In the genomic region with DNA sequence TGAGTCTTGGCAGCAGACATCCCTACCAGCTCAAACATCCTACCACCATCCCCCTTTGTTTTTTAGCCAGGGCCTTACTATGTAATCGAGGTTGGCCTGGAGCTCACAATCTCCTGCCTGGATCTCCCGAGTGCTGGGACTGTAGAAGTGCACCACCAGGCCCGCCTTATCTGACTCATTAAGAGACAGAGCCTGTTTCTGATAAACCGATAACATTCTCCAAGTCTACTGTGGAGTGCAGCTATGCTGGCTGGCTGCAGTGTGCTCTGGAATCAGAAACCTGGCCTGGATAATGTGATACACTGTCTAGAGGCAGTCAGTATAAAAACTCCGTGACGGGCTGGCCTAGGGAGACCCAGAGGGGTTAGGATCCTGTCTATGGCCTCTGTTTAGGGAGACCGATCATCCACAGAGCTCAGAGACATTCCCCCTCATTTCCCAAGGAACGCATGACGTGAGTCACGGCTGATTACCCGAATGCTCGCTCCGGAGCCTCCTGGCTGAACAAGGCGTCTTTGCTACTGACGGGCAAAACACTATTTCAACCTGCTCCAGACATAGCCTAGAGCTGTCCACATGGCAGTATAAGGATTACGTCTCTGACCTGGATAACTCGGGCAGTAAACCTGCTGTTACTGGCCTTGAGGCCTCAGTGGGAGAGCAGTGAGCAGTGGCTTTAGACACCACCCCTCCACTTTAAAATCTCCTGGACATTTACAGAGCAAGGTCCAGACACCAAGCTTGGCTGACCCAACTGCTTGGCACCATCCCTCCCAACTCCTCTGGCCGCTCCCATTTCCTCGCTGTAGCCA, we compare ENCODE assay signal across 9 mouse cellular contexts. TPM values are rescaled to one million over a fixed set of nuclear protein-coding genes. Genes with fewer than 3 reads are reported as not detected.
DNase-seq lines count a peak whose midpoint lies in the region; ATAC-seq and TF ChIP-seq lines count a peak whose summit lies in the region.
"Had no signal": no experiment of that assay in that cellular context is flagged by ENCODE, and none has a peak within 500 bp of the region (broad histone marks: within the 10 kb centered on the region; RNA-seq: fewer than 3 reads in every experiment).

No protein-coding gene starts in this region.

- H3K27me3 ChIP-seq in midbrain, embryonic 13.5 days, result no peaks in the 10 kb centered on the region
- H3K27me3 ChIP-seq in midbrain, embryonic 16.5 days (ENCODE audit: control insufficient read depth, insufficient read depth, low read depth, low read length), result no peaks in the 10 kb centered on the region
- H3K27me3 ChIP-seq in small intestine, adult 2 months (ENCODE audit: control insufficient read depth, insufficient read depth, low read length), result no peaks in the 10 kb centered on the region
- H3K27me3 ChIP-seq: megakaryocyte, embryonic 14.5 days had no signal

- TF ChIP-seq POLR2A in small intestine, adult 2 months (IDR thresholded peaks at IDR 0.05; ENCODE audit: low read depth, low read length), result no peak

- no peak overlapping the region for H3K4me3 ChIP-seq in midbrain, embryonic 13.5 days (replicated peaks)
- H3K4me3 ChIP-seq in midbrain, embryonic 16.5 days (ENCODE audit: low read depth, low read length), result no peak overlapping the region
- no peak overlapping the region for H3K4me3 ChIP-seq in small intestine, adult 2 months (ENCODE audit: low read depth, low read length)
- H3K4me3 ChIP-seq: megakaryocyte, embryonic 14.5 days had no signal

- H3K9me3 ChIP-seq in midbrain, embryonic 13.5 days, result no peaks in the 10 kb centered on the region
- H3K9me3 ChIP-seq in midbrain, embryonic 16.5 days (replicated peaks; ENCODE audit: control insufficient read depth, low read length, poor library complexity, severe bottlenecking), result no peaks in the 10 kb centered on the region
- H3K9me3 ChIP-seq: megakaryocyte, embryonic 14.5 days had no signal

- no peaks in the 10 kb centered on the region for H3K36me3 ChIP-seq in midbrain, embryonic 13.5 days
- H3K36me3 ChIP-seq in midbrain, embryonic 16.5 days (ENCODE audit: control insufficient read depth, insufficient read depth, low read length), result no peaks in the 10 kb centered on the region
- H3K36me3 ChIP-seq in small intestine, adult 2 months (ENCODE audit: control insufficient read depth, insufficient read depth, low read length), result no peaks in the 10 kb centered on the region

- TF ChIP-seq CTCF in small intestine, adult 2 months (IDR thresholded peaks at IDR 0.05; ENCODE audit: extremely low read depth, insufficient read length, insufficient replicate concordance, low read depth, low read length), result no peak

- WGBS in midbrain, embryonic 13.5 days, result 56% methylated on average over 19 of the region's 19 CpGs
- 52% methylated on average over 19 of the region's 19 CpGs for WGBS in midbrain, embryonic 16.5 days
- WGBS in small intestine, adult 2 months, result 70% methylated on average over 19 of the region's 19 CpGs

- no peak overlapping the region for H3K9ac ChIP-seq in midbrain, embryonic 13.5 days (replicated peaks)
- H3K9ac ChIP-seq in midbrain, embryonic 16.5 days (ENCODE audit: low read depth, low read length), result no peak overlapping the region

- peak; percentile 27 for DNase-seq in embryo, embryonic 9.5 days (ENCODE audit: extremely low spot score)
- DNase-seq in kidney, adult 9 months, result peak; percentile 86
- DNase-seq in urinary bladder, postnatal 4 days (ENCODE audit: low spot score in 2 of 2), result no peak
- no peak for DNase-seq in layer of hippocampus, adult 8-10 months (ENCODE audit: low spot score in 2 of 2)

- peaks cover 73% of the 10 kb centered on the region for H3K4me1 ChIP-seq in midbrain, embryonic 13.5 days (replicated peaks)
- H3K4me1 ChIP-seq in midbrain, embryonic 16.5 days (ENCODE audit: control insufficient read depth, insufficient read depth, low read length), result peaks cover 29% of the 10 kb centered on the region
- peaks cover 52% of the 10 kb centered on the region for H3K4me1 ChIP-seq in small intestine, adult 2 months (ENCODE audit: control insufficient read depth, insufficient read depth, insufficient read length, low read length)

- no peak overlapping the region for H3K27ac ChIP-seq in midbrain, embryonic 13.5 days
- no peak overlapping the region for H3K27ac ChIP-seq in midbrain, embryonic 16.5 days (ENCODE audit: low read length)
- H3K27ac ChIP-seq in small intestine, adult 2 months (ENCODE audit: insufficient read depth, low read depth, low read length), result peak overlapping the region; percentile 24

- H3K4me2 ChIP-seq in midbrain, embryonic 13.5 days (replicated peaks), result no peak overlapping the region
- no peak overlapping the region for H3K4me2 ChIP-seq in midbrain, embryonic 16.5 days (ENCODE audit: low read length)

- ATAC-seq in midbrain, embryonic 13.5 days, result 0 out of 2 replicates have a peak, but pooled peaks have one; percentile 60
- no peak for ATAC-seq in midbrain, embryonic 16.5 days
- ATAC-seq in erythroblast, adult 5-6 weeks (replicated peaks; ENCODE audit: low FRiP score, poor library complexity, severe bottlenecking), result no peak

RNA-seq across cellular contexts. Expression of a gene that starts 11.8 kb away (rescaled TPM):
- 10.1 and 11.6 TPM in 2 replicates for polyA plus RNA-seq in midbrain, embryonic 13.5 days (2015; fragmentation: Nextera tagmentation; extraction: Ambion mirVana)
- 5.7 and 6.1 TPM in 2 replicates for polyA plus RNA-seq in midbrain, embryonic 16.5 days (2015; fragmentation: Nextera tagmentation; extraction: Ambion mirVana)
- 13.9 and 21.6 TPM in 2 replicates for polyA plus RNA-seq in small intestine, adult 2 months (2012; rRNA removed)
- total RNA-seq in erythroblast, adult 5-6 weeks (2015; ENCODE audit: low replicate concordance), result 3.5 and 14.6 TPM in 2 replicates
- 2.7 and 2.8 TPM in 2 replicates for total RNA-seq in erythroblast, adult 5-6 weeks (2017; ENCODE audit: low replicate concordance)
- 10 to 100 TPM; 48.8 to 57.3 (median 53.6) TPM for total RNA-seq in layer of hippocampus, adult 8-10 months (2022)

Comparison
In these comparisons a context has a peak if more than half of its experiments do, and no peak if none do; other contexts are left out.
1. DNase-seq: peak in embryo, embryonic 9.5 days (single experiment) and kidney, adult 9 months (single experiment); none in urinary bladder, postnatal 4 days (0 of 2) and layer of hippocampus, adult 8-10 months (0 of 2).